Mouse (Mus musculus) limb, embryonic 10.5 days (tissue): ENCODE measurements around the gene Sertad1. TPM values are rescaled to one million over a fixed set of nuclear protein-coding genes. Genes with fewer than 3 reads are reported as not detected.

Experiments used
- polyA plus RNA-seq: library from polyadenylated mRNA; unstranded; fragments of >200 nt; fragmentation: Nextera tagmentation; extraction: Ambion mirVana; gene quantifications from 2 replicates; pipeline ENCODE4 v1.2.1, GENCODE M21; 2016

Gene Sertad1
- polyA plus RNA-seq, 1 experiment from 2014 or later, result 29.8 TPM

Other genes with a start within 250 kb of the Sertad1 start
- 7.9 and 10.4 TPM in 2 replicates for gene Numbl, start 228.5 kb upstream of the Sertad1 start, polyA plus RNA-seq
- 6.7 and 10.6 TPM in 2 replicates for gene Ltbp4, start 149.2 kb upstream of the Sertad1 start, polyA plus RNA-seq
- 46.1 and 61.2 TPM in 2 replicates for gene Shkbp1, start 130.9 kb upstream of the Sertad1 start, polyA plus RNA-seq
- gene Gm20479, start 129.5 kb upstream of the Sertad1 start, polyA plus RNA-seq, result not detected in 2 replicates
- 0.15 and 0.19 TPM in 2 replicates for gene Sptbn4, start 39.2 kb upstream of the Sertad1 start, polyA plus RNA-seq
- 33.3 and 34.9 TPM in 2 replicates for gene Blvrb, start 38.9 kb upstream of the Sertad1 start, polyA plus RNA-seq
- gene Sertad3, start 13.1 kb upstream of the Sertad1 start, polyA plus RNA-seq, result 20.1 and 29.7 TPM in 2 replicates
- 3.5 and 4.3 TPM in 2 replicates for gene Prx, start 12.4 kb downstream of the Sertad1 start, polyA plus RNA-seq
- 0.54 and 0.79 TPM in 2 replicates for gene Hipk4, start 36.4 kb downstream of the Sertad1 start, polyA plus RNA-seq
- gene Pld3, start 66.3 kb downstream of the Sertad1 start, polyA plus RNA-seq, result 31.6 and 49.5 TPM in 2 replicates
- 40.8 and 41.2 TPM in 2 replicates for gene 2310022A10Rik, start 66.3 kb downstream of the Sertad1 start, polyA plus RNA-seq
- gene Akt2, start 104.6 kb downstream of the Sertad1 start, polyA plus RNA-seq, result 91.3 and 95.0 TPM in 2 replicates
- gene Ttc9b, start 167.0 kb downstream of the Sertad1 start, polyA plus RNA-seq, result 0.23 TPM in 1 of 2 replicates, not detected in the other
- 9.2 and 12.3 TPM in 2 replicates for gene Map3k10, start 187.7 kb downstream of the Sertad1 start, polyA plus RNA-seq
- 2.5 and 3.3 TPM in 2 replicates for gene Zfp607b, start 202.4 kb downstream of the Sertad1 start, polyA plus RNA-seq
- gene Zfp60, start 244.5 kb downstream of the Sertad1 start, polyA plus RNA-seq, result 38.2 and 49.5 TPM in 2 replicates